Mouse (Mus musculus) forebrain, postnatal 0 days (tissue): ENCODE measurements around the gene Chd9. TPM values are rescaled to one million over a fixed set of nuclear protein-coding genes. Genes with fewer than 3 reads are reported as not detected.

Experiments used
- ATAC-seq: fragments of 200-750 bp; cut with Nextera tagmentation; 2 replicates; pipeline ENCODE4 v1.8.0; 2017; ENCODE audit warnings: mild to moderate bottlenecking, moderate library complexity
- DNase-seq: peaks from one replicate; pipeline ENCODE4 v3.0.0-alpha.2; 2015
- H3K27ac ChIP-seq: fragments of 300-500 bp; sonication (generic); 2 replicates; pipeline ENCODE4 v1.5.1; 2014; ENCODE audit warnings: low read depth, mild to moderate bottlenecking, antibody characterized with exemption, low read length, moderate library complexity, mixed read lengths
- H3K27me3 ChIP-seq: fragments of 300-500 bp; sonication (generic); 2 replicates; pipeline ENCODE4 v1.6.1; 2014; ENCODE audit warnings: mild to moderate bottlenecking, low read length, mixed read lengths; ENCODE audit not compliant: insufficient read depth
- H3K36me3 ChIP-seq: fragments of 300-500 bp; sonication (generic); 2 replicates; pipeline ENCODE4 v1.6.1; 2014; ENCODE audit warnings: mild to moderate bottlenecking, moderate library complexity; ENCODE audit not compliant: insufficient read depth
- H3K4me1 ChIP-seq: fragments of 300-500 bp; sonication (generic); 2 replicates; pipeline ENCODE4 v1.6.1; 2014; ENCODE audit warnings: antibody characterized with exemption; ENCODE audit not compliant: insufficient read depth
- H3K4me2 ChIP-seq: fragments of 300-500 bp; sonication (generic); 2 replicates; pipeline ENCODE4 v1.6.1; 2014; ENCODE audit warnings: low read depth, mild to moderate bottlenecking, moderate library complexity
- H3K4me3 ChIP-seq: fragments of 300-500 bp; sonication (generic); 2 replicates; pipeline ENCODE4 v1.5.1; 2014; ENCODE audit warnings: low read depth, low read length, mixed read lengths
- H3K9ac ChIP-seq: fragments of 300-500 bp; sonication (generic); 2 replicates; pipeline ENCODE4 v1.6.1; 2014; ENCODE audit warnings: mild to moderate bottlenecking
- H3K9me3 ChIP-seq: fragments of 300-500 bp; sonication (generic); 2 replicates; pipeline ENCODE4 v1.6.1; 2016; ENCODE audit warnings: low read length
- CTCF ChIP-seq: sonication (generic); IDR thresholded peaks from 2 replicates; pipeline ENCODE4 v1.5.1; 2016; ENCODE audit warnings: antibody characterized with exemption, control low read depth, low read depth
- WGBS: fragments of 180-500 bp; shearing (Covaris S2); extraction: QIAGEN DNeasy Blood & Tissue Kit; methylation state at CpG from one replicate; pipeline ENCODE4 v1.1.7; 2014; 5-methylcytosine and 5-hydroxymethylcytosine counted together
- polyA plus RNA-seq: library from polyadenylated mRNA; unstranded; fragments of >200 nt; fragmentation: Nextera tagmentation; extraction: Ambion mirVana; gene quantifications from 2 replicates; pipeline ENCODE4 v1.2.1, GENCODE M21; 2015
- total RNA-seq: library from RNA; depleted of rRNA; stranded (reverse); fragments of >200 nt; gene quantifications from 2 replicates; pipeline ENCODE4 v1.2.3, GENCODE M21; 2014

Gene Chd9
- total and polyA plus RNA-seq, 2 experiments from 2014 or later, result 73.6 to 74.5 TPM

DNA sequence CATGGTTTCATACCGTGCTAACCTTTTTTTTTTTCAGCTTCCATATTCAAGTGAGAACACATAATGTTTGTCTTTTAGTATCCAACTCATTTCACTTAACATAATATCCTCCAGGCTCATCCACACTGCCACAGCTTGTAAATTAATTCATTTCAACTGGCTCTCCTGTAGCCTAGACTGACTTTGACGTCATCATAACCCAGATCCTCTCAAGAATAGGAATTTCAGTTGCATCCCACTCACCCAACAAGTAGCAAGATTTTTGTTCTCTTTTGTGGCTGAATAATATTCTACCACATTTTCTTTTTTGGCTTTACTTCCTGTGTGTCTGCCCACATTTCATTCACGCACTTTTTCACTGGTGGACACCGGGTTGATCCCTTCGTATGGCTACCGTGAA is 9.3 kb downstream of the Chd9 start:
- no peaks in the 10 kb centered on the region for H3K27me3 ChIP-seq
- H3K4me3 ChIP-seq, result no peak overlapping the region
- no peaks in the 10 kb centered on the region for H3K9me3 ChIP-seq
- TF ChIP-seq CTCF, result no peak
- no peak overlapping the region for H3K27ac ChIP-seq
- H3K4me1 ChIP-seq, result no peaks in the 10 kb centered on the region
- WGBS, result 86% methylated on average over 6 of the region's 6 CpGs
- no peaks in the 10 kb centered on the region for H3K36me3 ChIP-seq
- no peak overlapping the region for H3K9ac ChIP-seq
- ATAC-seq (no peak), DNase-seq (no peak)
- no peak overlapping the region for H3K4me2 ChIP-seq

DNA sequence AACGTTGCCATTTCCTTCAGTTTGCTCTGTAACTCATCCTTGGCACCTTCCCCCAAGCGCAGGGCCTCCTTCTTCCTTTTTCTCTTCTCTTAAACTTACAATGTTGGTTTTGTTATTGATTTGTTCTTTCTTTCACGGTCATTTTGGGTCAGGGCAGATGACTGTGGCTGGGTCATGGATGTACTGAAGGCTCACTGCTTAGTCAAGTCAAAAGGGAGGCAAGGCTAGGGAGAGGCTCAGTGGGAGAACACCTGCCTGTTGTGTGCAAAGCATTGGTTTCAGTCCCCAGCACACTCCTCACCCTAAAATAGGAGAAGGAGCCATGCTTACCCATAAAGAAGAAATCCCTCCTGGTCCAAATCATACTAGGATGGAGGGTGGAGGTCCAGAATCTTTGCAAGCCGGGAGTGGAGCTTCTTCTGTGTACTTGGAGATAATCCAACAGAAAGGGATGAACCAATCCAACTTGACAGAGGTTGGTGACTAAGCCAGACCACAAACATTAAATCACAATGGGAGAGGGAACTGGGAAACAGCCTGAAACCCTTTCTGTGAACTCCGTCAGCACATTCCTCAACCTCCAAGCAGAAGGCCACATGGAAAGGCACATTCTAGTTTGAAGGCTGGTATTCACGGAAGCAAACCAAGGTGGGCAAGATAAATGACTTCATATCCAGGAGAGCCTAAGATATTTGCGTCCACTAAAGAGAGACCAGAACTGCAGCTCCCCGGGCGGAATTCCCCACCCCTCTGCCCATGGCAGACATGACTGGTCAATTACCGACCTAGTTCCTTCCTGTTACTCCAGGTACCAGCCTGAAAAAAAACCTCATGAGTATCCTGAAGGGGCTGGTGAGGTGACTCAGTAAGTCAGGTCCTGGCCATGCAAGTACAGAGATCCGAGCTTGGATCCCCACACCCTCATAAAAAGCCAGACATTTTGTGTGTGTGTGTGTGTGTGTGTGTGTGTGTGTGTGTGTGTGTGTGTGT is 11.9 kb downstream of the Chd9 start:
- no peaks in the 10 kb centered on the region for H3K36me3 ChIP-seq
- no peak overlapping the region for H3K9ac ChIP-seq
- no peaks in the 10 kb centered on the region for H3K4me1 ChIP-seq
- no peak overlapping the region for H3K4me3 ChIP-seq
- WGBS, result 83% methylated on average over 11 of the region's 11 CpGs
- no peak for TF ChIP-seq CTCF
- no peak for DNase-seq
- no peak overlapping the region for H3K27ac ChIP-seq
- no peak overlapping the region for H3K4me2 ChIP-seq
- H3K27me3 ChIP-seq, result no peaks in the 10 kb centered on the region
- no peak for ATAC-seq
- H3K9me3 ChIP-seq, result no peaks in the 10 kb centered on the region

DNA sequence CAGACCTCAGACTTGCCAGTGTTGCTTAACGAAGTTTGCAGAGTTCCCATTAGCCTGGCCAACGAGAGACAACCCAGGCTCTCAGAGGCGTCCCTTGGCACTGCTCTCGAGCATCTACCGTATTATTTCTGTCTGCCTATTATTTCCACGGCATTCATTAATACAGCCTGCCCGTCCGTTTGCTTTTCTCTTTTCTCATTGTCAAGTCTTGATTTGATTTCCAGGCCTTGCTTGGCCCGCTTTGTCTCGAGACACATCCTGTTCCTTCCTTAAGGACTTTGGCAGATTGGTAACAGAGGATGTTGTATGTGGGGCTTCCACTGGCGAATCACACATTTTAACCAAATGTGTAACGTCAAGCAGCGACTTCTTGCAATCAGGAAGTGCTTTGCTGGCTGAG is 13.2 kb downstream of the Chd9 start:
- WGBS, result 36% methylated on average over 13 of the region's 13 CpGs
- DNase-seq (no peak), ATAC-seq (no peak)
- H3K4me1 ChIP-seq, result no peaks in the 10 kb centered on the region
- H3K36me3 ChIP-seq, result no peaks in the 10 kb centered on the region
- no peak overlapping the region for H3K4me2 ChIP-seq
- no peaks in the 10 kb centered on the region for H3K27me3 ChIP-seq
- no peak overlapping the region for H3K27ac ChIP-seq
- no peak overlapping the region for H3K4me3 ChIP-seq
- H3K9me3 ChIP-seq, result no peaks in the 10 kb centered on the region
- H3K9ac ChIP-seq, result no peak overlapping the region
- no peak for TF ChIP-seq CTCF

DNA sequence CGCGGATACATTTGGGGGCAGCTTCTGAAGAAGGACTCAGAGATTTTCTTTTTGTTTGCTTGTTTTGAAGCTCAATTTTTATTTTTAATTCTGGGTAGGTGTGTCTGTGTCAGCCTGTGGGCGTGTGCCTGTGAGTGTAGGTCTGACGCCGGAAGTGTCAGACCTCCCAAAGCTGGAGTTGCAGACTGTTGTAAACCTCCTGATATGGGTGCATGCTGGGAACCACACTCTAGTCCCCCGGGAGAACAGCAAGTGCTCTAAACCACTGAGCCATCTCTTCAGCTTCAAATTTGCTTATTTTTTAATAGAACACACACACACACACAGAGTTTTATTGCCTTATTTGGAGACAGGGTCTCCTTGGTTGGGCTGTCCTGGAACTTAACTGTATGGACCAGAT is 15.0 kb downstream of the Chd9 start:
- DNase-seq, result no peak
- H3K9me3 ChIP-seq, result no peaks in the 10 kb centered on the region
- H3K27me3 ChIP-seq, result no peaks in the 10 kb centered on the region
- no peak overlapping the region for H3K4me2 ChIP-seq
- no peak for TF ChIP-seq CTCF
- H3K9ac ChIP-seq, result no peak overlapping the region
- no peak overlapping the region for H3K4me3 ChIP-seq
- ATAC-seq, result no peak
- no peaks in the 10 kb centered on the region for H3K4me1 ChIP-seq
- WGBS, result 88% methylated on average over 6 of the region's 6 CpGs
- H3K36me3 ChIP-seq, result no peaks in the 10 kb centered on the region
- no peak overlapping the region for H3K27ac ChIP-seq

DNA sequence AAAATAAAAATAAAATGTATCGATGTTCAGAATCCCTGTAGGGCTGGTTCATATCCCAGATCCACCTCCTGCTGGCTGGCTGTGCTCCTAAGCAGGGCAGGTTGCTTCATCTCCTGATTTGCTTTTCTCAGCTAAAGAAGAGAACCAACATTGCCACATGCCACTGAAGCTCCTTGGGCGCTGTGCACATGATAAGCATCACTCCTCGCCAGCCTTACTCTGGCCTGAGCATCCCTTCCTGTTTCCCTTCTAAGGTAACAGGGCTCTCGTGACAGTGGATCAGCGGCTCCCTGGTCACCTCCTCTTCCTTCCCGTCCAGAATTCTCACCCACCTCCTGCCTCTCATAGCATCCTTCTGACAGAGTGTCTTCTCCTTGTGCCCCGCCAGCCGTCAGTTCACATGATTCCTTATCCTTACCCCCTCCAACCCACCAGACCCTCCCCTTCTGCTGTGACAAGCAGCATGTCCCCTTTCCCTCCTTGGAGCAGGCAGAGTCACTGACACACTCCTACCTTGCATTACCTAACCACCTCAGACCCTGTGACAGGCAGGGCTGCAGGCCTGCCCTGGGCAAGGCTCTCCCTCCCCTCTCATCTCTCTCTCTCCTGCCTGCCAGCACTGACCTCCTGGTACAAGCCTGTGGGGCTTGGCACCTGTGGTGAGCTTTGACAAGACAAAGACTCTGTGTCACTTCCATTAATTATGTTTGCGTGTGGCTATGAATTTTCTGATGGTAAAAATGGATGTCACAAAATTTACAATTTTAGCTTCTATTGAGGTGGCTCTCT is 16.2 kb downstream of the Chd9 start:
- ATAC-seq, result no peak
- H3K27ac ChIP-seq, result no peak overlapping the region
- no peak overlapping the region for H3K9ac ChIP-seq
- no peaks in the 10 kb centered on the region for H3K36me3 ChIP-seq
- no peak overlapping the region for H3K4me2 ChIP-seq
- no peak overlapping the region for H3K4me3 ChIP-seq
- WGBS, result 75% methylated on average over 9 of the region's 9 CpGs
- no peak for TF ChIP-seq CTCF
- DNase-seq, result no peak
- no peaks in the 10 kb centered on the region for H3K27me3 ChIP-seq
- H3K9me3 ChIP-seq, result no peaks in the 10 kb centered on the region
- peaks cover under 1% of the 10 kb centered on the region; the same call in 1 of the 2 replicates for H3K4me1 ChIP-seq

DNA sequence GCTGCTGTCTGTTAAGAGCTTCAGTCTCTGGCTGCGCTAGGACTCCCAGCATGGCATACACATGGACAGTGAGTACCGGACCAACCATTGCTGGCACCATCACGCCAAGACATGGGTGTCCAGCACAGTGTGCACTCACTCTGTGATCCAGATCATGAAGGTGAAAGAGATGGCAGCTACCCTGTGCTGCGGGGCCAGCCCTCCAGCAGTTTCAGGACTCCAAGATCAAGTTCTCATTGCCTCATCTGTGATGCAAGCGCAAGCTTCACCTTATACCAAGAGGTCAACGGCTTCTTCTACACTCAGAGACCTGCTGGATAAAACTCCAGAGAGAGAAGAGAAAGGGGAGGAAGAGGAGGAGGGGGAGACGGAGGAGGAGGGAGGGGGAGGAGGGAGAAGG is 19.8 kb downstream of the Chd9 start:
- no peak for TF ChIP-seq CTCF

More for the DNA sequence above, 19.8 kb downstream of the Chd9 start:
- Histone ChIP-seq H3K4me2 (no peak overlapping the region), H3K4me1 (peaks cover 7% of the 10 kb centered on the region; the same call in 1 of the 2 replicates), H3K9ac (no peak overlapping the region), H3K4me3 (no peak overlapping the region), H3K36me3 (no peaks in the 10 kb centered on the region), H3K9me3 (no peaks in the 10 kb centered on the region), H3K27me3 (no peaks in the 10 kb centered on the region), H3K27ac (no peak overlapping the region)
- no peak for ATAC-seq
- no peak for DNase-seq
- WGBS, result 88% methylated on average over 7 of the region's 7 CpGs
